Mouse (Mus musculus) retina, postnatal 1 day (tissue): ENCODE results near the gene Fkbp5.
"Not testable (repeated sequence)": the region's sequence is repeated elsewhere in the genome, so short reads cannot be mapped to it uniquely, and the experiment has no call there.

Source experiments
- DNase-seq: peaks from one replicate; pipeline ENCODE4 v3.0.0-alpha.2; 2012

The Fkbp5 gene

DNA sequence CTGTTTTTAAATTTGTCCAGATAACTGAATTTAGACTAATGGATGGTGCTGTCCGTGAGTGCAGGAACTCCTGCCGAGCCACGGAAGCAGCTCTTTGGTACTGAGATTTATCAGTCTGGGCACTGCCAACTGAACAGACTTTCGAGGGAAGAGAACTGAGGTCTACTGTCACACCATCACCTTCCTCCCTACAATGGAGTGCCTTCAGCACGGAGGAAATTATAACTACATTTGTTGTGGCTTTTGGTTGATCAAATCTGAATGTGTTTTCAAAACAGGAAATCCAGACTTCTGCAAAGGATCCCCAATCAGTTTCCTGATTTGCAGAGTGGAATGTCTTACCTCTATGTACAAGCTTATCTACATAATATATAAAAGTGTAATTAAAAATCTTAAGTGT, 99.6 kb downstream of the Fkbp5 start:
- DNase-seq: no peak

DNA sequence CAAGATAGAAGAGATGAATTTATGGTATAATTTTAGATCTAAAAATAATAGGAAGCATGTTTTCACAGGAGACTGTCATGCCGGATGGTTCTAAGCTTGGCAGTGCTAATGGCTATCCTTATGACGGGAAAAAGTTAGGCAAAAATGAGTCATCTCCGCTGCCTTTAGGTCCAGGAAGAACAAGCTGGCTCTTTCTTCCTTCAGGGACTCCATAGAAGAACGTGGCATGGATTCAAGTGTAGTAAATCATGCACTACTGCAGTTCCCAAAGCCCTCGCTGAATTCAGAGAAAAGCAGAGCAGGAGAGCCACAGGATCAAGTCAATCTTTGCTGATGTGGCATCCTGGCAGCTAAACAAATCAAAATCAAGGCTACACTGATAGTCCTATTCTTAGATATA, 102.1 kb downstream of the Fkbp5 start:
- DNase-seq: no peak

DNA sequence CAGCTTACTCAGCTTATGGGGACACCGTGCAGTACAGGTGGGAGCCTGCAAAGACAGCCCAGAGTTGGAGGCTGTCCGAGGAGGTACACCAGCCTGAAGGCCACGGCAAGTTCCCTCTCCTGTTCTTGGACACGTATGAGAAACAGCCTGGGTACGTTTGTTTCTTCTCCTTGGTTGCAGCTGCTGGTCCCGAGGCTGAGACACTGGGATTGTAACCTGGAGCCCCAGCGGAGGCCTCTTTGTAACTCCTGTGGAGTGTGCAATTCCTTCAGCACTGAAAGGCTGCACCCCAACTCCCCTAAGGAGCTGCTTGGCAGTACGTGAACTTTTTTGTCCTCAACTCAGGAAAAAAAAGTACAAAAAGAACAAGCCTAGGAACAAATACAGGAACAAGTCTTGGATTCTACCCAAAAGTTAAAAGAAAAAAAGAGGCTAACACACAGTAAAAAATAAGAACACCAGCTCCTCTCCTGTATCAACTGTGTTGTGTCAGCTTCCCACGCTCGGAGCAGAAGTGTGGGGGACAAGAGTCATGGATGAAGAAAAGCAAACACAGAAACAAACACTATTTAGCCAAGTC, 105.9 kb downstream of the Fkbp5 start:
- DNase-seq: no peak

DNA sequence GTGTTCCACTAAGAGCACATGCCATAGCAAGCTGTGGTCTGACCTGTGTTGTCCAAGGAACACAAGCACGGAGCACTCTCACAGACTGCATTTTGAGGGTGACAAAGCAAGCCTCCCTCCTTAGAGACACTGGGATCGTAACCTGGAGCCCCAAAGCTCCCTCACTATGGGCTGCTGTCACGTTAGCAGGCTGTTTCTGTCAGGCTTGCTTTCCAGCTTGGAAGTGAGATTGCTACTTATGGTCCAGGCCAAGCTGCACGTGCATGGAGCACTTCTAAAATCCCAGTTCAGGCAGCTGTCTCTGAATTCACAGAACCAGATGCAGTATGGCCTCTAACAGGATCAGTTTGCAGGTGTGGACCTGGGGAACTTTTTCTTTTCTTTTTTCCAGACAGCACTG, 106.6 kb downstream of the Fkbp5 start:
- no peak for DNase-seq

DNA sequence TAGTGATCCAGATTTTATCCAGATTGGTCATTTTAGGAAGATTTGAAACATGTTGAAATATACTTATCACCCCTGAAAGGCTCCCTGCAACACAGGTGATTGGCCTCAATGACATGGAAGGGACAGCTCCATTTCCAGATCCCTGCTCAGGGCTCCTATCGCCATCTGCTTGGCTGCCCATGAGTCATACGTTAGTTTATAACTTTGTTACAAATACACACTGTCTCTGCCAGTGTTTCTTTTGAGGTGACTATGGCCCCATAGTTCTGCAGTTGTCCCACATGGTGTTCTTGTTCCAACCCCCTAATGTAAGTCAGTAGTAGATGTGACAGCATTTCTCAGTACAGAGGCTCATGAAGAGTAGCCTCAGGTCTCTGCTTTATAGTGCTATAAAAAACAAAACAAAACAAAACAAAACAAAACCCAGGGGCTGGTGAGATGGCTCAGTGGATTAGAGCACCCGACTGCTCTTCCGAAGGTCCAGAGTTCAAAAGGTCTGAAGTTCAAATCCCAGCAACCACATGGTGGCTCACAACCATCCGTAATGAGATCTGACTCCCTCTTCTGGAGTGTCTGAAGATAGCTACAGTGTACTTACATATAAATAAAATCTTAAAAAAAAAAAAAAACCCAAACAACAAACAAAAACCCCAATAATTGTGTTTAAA, 108.9 kb downstream of the Fkbp5 start:
- no peak for DNase-seq

DNA sequence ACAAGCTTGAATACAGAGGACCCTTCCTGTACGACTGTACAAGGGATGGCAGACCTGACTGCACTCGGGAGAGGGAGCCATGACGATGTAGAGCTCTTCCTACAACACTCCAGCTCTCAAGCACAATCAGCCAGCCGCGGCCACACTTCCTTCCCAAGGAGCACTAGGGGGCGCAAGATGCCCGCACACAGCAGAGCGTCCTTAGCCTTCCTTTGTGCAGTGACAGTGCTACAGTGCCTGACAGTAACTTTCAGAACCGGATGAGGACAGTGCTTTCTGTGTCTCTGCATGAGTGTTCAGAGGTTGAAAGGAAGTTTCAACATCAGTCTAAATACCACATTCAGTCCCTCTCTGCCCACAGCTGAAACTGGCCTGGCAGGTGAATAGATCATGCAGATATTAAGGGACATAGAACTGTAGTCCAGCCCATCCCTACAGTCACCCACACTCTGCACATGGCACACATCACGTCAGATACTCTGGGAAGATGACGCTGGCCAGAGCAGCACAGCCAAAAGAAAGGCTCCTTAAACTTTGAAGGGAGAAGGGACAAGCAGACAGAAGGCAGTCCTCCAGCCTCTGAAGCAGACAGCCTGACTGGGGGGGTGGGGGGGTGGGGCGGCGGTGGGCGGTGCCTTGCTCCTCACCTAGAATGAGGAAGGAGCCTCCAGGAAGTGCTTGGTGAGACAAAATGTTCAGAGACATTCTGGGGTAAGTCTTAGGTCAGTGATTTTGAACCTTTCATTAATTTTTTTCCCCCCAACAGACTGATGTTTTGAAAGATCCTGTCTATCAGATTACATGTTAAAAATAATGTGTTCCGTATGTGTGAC, 109.7 kb downstream of the Fkbp5 start:
- peak; percentile 83 for DNase-seq

DNA sequence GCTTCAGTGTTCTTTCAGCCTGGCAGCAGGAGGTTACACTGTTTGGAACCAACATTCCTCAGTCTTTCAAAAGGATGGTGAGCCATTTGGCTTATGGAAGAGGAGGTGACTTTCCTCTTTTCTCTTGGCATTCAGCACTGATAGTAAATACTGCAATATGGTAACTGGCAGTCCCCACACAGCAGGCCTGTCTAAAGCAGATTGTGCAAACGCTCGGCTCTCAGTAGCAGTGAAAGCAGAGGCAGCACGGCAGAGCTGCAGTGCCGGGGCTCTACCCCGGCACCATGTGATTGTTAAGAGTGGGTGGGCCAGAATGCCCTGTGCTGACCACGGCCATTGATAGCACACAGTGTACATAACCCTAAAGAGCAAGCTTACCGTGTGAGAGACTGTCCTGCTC, 110.9 kb downstream of the Fkbp5 start:
- no peak for DNase-seq

DNA sequence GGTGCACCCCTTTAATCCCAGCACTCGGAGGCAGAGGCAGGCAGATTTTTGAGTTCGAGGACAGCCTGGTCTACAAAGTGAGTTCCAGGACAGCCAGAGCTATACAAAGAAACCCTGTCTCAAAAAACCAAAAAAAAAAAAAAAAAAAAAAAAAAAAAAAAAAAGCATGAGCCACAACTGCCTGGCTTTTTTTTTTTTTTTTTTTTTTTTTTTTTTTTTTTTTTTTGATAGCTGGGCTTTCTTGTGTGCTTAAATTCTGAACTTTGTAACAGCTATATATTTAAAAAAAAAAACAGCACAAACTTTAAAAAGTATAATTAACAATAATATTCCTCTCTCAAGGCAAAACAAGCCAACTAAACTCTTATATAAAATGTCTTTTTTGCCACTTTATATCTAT, 112.6 kb downstream of the Fkbp5 start:
- DNase-seq: not testable (repeated sequence)

DNA sequence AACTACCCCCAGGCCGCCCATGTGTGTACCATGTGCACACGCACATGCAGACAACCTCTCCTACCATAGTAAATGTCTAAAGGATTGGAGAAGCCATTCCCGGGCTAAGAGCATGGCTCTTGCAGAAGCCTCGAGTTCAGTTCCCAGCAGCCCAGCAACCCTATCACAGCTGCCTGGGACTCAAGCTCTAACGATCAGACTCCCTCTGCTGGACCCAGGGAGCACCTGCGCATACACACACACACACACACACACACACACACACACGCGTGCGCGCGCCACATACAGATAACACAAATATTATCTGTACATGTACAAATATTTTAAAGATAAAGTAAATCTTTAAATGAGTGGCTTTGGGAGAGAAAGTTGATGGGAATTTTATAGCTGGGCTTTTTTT, 113.0 kb downstream of the Fkbp5 start:
- DNase-seq: no peak

DNA sequence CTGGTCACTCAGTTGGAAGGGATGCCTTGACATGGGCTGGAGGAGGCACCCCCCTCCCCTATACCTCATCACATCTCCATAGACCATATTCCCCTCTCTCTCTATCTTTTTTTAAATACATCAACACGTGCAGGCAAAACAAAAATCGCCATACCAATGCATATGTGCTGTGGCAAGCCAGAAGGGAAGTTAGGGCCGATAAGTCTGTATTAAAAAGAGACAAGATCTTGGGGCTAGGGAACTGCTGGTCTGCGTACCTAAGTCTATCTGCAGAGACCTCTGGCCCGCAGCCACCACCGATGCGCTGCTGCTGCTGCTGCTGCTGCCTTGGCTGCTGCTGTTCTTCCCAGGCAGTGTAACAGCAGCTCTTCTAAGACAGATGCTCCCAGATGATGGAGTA, 122.3 kb downstream of the Fkbp5 start:
- DNase-seq: no peak

DNA sequence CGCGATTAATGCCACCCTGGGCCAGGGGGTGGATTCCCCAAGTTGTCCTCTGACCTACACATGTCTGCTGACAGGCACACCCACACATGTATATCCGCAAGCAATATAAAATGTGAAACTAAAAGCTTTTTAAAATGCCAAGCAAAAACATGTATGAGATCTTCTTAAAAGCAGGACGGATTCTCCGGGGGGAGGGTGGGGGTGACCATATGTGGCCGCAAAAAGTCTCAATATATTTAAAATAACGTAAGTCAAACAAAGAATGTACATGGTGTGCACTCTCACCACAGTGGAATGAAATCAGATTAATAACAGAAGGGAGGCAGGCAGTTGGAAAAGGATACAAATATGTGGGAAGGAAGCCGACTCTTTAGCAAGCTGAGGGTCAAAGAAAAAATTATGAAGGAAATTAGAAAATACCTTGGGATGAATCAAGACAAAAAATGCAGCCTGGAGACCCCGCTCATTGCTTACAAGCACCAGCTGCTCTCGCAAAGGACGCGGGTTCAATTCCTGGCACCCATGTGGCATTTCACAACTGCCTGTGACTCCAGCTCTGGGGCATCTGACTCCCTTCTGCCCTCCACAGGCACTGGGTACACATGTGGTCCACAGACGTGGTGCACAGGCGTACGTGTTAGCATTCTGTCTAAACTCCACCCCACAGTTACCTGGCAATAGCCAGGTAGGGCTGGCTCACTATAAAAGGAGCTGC, 123.1 kb downstream of the Fkbp5 start:
- no peak for DNase-seq

DNA sequence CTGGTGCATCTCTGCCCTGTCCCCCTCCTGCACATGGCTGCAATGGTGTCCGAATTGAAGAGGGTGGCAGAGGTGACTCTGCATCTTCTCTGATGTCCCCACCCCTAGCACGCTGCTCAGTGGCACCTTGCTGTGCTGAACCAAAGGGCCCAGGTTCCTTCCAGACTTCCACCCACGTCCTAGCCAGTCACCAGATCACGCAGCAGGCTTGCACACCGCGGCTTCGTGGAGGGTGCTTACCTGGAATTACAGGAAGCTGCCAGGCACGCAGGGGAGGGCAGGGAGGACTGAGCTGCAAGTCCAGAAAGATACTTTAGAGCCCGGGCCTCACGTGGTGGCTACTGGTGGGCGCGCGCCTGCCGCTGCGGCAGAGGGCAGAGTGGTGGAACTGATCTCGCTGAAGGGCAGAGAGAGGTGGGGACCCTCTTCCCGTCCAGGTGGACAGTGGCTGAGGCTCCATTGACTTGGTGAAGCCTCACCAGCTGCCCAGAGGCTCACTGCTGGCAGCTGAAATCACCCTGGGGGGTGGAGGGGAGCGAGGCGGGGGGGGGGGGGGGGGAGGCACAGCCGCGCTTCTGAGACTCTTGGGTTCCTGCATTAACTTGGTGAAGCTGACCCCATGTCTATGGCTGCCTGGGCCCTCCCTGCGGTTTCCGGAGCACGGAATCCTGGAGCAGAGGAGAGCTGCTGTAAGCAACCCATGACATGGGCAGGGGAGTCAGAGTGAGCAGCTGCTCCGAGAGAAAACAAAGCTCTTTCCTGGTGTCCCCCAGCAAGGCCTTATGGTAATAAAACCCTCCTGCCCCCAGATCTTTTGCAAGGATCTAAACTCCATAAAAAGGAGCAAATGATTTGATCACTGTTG, 125.5 kb downstream of the Fkbp5 start:
- peak; percentile 32 for DNase-seq

DNA sequence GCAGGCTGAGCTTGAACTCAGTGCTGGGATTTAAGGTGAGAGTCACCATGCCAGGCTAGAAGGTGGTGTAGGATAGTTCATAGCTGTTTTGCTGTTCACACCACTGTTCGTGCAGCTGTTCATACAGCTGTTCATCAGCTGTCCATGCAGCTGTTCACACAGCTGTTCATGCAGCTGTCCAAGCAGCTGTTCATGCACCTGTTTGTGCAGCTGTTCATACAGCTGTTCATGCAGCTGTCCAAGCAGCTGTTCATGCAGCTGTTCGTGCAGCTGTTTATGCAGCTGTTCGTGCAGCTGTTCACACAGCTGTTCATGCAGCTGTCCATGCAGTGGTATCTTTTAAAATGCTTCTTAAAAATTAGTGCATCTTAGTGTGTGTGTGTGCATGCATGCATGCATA, 128.8 kb downstream of the Fkbp5 start:
- DNase-seq: no peak

DNA sequence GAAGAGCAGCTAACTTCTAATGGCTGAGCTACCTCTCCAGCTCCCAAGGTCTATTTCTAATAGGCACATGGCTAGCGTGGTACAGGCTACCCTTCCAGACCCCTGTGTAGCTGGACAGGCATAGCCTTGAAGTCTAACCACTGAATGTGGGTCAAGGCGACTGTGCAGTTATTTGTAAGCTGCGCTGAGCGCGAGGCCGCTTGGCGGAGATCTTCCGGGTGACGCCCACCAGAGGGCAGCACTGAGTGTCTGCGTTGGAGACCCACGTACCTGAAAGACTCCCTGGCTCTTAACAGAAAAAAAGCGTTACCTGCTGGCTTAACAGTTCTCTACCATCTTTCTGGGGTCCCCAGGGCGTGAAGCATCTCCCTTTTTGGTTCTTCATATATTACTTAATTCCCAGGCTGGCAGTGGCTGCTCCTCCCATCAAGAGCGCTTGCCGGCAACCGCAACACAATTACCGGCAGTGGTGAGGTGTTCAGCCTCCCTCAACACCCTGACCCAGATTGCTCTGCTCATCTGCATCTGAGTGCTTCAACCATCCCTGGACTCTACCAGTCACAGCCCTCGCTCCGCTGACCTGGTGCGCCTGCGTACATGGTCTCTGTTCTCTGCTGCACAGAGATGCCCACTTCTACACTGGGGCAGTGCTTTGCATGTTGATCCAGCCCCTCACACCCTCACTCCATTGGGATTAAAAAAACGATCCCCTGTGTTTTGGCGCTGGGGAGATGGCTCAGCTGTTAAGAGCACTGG, 131.0 kb downstream of the Fkbp5 start:
- peak; percentile 86 for DNase-seq

DNA sequence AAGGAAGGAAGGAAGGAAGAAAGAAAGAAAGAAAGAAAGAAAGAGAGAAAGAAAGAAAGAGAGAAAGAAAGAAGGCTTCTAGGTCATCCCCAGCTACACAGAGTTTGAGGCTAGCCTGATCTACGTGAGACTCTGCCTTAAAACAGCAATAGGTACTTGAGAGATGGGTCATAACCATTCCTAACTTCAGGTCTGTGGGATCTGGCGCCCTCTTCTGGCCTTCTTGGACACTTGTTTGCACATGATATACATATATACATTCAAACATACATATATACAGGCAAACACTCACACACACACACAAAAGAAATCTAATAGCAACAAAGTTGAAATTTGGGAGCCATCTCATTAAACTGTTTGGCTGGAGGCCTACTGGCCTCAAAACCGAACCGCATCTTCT, 133.0 kb downstream of the Fkbp5 start:
- peak; percentile 64 for DNase-seq

DNA sequence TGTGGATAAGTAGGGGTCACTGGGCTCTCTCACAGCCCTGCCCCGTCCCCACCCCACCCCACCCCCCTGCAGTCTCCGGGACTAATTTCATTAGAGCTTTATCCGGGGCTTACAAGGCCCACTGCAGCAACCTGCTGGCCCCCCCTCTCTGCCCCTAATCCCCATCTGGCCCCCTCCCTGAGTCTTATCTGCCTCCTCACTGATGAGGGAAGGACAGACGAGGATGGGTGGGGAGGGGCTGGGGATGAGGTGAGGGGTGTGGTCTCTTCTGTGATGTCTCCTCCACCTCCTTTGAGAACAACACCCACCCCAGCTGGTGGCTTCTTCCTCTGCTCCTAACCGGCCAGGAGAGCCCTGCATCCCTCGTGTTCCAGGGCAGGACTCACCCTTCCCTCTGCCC, 137.1 kb downstream of the Fkbp5 start:
- peak; percentile 91 for DNase-seq

DNA sequence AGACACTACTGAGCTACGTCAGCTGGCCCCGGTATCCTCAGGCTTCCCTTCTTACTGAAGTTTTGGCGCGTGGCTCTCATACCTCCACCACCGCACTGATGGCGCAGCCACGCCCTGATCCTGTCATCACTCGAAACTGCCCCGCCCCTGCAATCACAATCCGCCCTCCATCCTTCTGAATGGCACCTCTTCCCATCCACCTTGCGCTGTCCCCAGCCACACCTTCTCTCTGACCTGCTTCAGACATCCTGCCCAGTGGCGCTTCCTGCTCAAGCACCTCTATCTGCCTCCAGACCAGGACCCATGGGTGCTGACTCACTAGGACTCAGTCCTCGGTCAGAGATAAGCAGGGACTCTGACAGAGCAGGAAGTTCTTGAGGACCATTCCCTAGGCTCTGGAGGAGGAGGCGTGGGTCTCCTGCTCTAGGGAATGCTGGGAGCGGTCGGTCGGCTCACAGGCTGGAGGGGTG, 141.7 kb downstream of the Fkbp5 start:
- DNase-seq: no peak

DNA sequence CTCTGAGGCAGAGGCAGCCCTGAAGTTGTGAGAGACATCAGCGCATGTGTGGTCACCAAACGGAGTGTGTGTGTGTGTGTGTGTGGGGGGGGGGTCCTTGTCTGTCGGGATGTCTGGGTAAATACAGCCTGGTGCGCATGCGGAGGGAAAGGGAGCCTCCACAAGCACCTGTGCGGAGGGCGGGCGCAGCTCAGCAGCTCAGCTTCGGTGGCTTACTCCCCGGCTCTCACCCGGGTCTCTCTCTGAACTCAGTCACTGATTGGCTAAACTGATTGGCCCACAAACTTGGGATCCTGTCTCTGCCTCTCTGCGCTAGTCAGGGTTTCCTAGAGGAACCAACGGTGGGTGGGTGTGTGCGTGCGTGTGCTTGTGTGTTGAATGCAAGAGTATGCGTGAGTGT, 142.8 kb downstream of the Fkbp5 start:
- DNase-seq: peak; percentile 53

DNA sequence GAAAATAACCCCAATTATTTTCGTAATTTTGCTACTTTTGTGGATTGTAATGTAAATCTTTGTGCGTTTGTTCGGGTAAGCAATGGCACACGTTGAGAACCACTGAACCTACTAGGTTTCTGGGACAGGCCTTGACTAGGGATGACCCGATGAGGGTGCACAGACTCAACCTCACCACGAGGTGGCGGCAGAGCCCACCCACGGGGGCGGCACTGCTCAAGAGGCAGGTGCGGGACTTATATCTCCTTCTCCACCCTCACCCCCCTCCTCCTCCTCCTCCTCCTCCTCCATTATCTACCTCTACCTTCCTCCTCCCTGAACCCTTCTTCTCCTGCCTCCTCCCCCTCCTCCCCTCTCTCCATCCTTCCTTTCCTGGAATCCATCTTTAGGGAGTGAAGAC, 143.5 kb downstream of the Fkbp5 start:
- DNase-seq: peak; percentile 77

DNA sequence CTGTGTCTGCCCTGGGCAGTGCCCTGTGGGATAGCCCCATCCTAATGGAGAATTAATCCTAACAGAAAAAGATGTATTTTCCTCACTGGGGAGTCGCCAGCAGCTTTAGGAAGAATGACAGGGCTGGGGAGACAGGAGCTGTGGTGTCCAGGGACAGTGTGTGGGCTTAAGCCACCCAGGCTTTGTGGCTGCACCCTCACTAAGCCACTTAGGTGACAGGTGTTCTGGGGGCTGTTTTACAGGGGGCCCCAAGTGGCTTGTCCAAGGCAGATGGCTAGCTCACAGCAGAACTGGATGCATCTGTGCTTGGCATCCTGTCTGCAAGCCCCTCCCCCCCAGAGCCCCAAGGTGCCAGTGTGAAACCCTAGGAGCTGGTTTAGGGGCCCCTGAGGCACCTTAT, 145.4 kb downstream of the Fkbp5 start:
- peak; percentile 74 for DNase-seq

DNA sequence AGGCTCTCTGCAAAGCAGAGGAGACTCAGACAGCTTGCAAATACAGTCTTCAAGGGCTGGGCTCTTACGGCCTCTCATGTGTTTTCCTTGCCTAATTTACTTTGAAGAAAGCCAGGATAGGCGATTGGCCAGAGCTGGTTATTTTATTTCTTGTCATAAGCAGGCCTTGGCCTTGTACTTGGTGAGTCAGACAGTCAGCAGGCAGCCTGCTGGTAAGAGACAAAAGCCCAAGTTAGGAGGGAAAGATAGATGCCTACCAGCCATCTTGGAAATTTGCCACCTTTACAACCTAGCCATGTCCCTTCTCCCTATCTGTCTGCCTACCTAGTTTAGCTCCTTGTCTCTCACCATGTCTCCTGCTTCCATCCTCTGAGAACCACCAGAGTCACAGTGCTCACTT, 146.0 kb downstream of the Fkbp5 start:
- DNase-seq: no peak

DNA sequence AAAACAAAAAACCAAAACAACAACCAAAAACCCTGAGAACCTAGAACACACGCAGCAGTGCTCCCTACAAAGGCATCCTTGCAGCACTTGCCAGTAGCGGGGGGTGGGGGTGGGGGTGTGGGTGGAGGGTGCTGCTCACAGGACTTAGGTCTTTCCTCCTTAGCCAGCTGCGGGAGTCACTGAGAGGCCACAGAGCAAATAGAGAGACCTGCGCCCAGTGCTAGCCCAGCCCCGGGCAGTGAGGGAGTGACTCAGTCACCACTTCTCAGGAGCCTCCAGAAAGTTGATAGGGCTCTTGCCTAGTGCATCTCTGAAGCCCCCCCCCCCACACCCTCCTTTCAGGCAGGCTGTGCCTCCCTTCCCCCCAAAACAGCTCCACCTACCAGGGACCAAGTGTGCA, 148.3 kb downstream of the Fkbp5 start:
- DNase-seq: no peak
